Mouse (Mus musculus): ENCODE results near the gene Fam120a.
A peak's percentile ranks its signal among the peaks of the same experiment; 100 is the strongest.

Gene Fam120a

DNA sequence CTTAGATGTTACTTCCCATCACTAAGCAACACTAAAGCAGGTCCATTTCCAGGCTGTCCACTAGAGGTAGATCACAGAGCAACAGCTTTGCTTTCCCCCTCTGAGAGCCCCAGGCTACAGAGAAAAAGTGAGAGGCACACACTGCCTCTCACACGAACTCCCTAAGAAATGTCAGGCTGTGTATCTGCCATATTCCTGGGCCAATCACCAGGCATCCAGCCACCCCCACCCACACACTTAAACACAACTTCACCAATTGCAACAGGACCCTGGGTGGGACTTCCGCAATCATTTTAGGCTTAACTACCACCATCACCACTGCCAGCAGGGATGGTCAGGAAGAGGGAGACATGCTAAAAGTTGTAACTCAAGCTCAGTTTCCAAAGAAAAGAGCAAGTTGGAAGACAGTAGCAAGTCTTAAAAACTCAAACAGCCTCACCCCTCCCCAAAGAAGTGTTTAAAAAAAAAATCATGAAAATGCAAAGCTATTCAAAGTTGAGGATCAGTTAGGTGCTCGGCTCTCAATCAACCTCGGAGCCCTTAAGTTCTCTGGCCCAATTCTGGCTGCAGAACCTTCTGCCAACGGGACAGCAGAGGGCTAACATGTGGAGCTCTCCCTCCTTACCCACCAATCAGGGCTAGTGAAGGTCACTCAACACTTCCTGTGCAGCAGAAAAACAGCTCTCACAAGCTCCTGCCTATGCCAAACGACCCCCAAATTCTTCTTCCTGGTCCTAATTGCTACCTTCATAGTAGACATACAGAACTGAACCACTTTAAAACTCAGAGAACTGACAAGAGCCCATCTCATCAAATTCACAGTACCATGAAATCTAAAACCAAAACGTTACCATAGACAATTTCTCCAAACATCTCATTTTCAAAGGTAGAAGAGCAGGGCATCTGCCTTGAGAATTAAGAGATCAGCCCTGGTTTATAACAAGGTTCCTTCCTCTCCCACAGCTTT, 2.0 kb downstream of the Fam120a start:
- DNase-seq (ENCODE audit: low spot score), result peak; percentile 46

DNA sequence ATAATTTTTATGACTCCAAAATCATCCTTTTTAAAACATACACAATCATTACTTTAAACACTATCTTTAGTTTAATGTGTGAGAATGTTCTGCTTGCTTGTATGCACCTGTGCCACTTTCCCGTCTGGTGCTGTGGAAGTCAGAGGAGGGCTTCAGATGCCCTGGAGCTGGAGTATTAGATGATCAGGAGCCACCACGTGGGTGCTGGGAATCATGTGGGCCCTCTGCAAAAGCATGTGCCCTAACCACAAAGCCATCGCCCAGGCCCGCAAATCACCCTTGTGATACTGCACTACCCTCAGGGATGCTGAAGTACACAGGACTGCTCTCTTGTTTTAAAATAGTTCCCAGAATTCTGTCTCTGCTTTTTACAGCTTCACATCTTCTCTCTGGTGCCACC, 3.0 kb downstream of the Fam120a start:
- DNase-seq (ENCODE audit: low spot score), result no peak

GRCm38 (mm10) chr13:48963111-48963510, 4.7 kb downstream of the Fam120a start:
- no peak for DNase-seq (ENCODE audit: low spot score)

GRCm38 (mm10) chr13:48962519-48962918, 5.3 kb downstream of the Fam120a start:
- DNase-seq (ENCODE audit: low spot score), result no peak

- DNase-seq (ENCODE audit: low spot score), result no peak
Measured at GRCm38 (mm10) chr13:48958608-48959007, 9.2 kb downstream of the Fam120a start.

GRCm38 (mm10) chr13:48954825-48955224, 13.0 kb downstream of the Fam120a start:
- no peak for DNase-seq (ENCODE audit: low spot score)

GRCm38 (mm10) chr13:48950600-48951241, 17.1 kb downstream of the Fam120a start:
- no peak for DNase-seq (ENCODE audit: low spot score)

GRCm38 (mm10) chr13:48948951-48949350, 18.9 kb downstream of the Fam120a start:
- DNase-seq (ENCODE audit: low spot score), result no peak

- DNase-seq (ENCODE audit: low spot score), result no peak
Measured at GRCm38 (mm10) chr13:48944571-48944970, 23.2 kb downstream of the Fam120a start.

GRCm38 (mm10) chr13:48942471-48942870, 25.3 kb downstream of the Fam120a start:
- DNase-seq (ENCODE audit: low spot score), result no peak

DNA sequence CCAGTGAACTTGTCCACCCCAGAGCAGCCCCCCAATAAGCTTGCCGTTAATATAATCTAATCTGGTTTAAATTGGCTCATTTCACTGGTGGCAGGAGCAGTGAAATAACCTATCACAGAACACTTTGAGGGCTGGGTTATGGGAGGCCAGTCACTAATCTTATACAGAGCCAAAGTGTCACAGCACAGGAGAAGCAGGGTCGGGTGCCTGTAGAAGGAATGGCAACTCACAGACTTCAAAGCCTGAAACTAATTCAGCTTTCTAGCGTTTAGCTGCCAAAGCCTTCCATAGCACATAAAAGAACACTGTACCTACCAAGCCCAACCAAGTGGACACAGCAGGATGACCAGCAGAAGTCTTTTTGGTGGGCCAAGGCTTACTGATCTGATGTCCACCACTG, 26.0 kb downstream of the Fam120a start:
- DNase-seq (ENCODE audit: low spot score), result no peak

DNA sequence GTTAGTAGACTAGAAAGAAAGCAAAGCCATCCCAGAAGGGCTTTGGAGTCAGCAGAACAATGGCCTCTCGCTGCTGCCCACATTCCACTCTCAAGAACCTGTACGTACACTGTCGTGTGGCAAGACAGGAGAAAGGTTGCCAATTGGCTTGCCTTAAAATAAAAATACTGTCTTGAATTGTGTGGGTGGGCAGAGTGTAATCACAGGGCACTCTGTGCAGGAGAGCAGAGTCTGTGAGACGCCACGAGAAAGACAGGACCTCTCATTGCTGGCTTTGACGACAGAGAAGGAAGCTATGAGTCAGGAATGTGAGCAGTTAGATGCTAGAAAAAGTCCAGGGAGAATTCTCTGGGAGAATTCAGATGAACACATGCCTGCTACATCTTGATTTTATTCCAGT, 33.2 kb downstream of the Fam120a start:
- no peak for DNase-seq (ENCODE audit: low spot score)

- no peak for DNase-seq (ENCODE audit: low spot score)
Measured at GRCm38 (mm10) chr13:48932692-48933091, 35.1 kb downstream of the Fam120a start.

DNA sequence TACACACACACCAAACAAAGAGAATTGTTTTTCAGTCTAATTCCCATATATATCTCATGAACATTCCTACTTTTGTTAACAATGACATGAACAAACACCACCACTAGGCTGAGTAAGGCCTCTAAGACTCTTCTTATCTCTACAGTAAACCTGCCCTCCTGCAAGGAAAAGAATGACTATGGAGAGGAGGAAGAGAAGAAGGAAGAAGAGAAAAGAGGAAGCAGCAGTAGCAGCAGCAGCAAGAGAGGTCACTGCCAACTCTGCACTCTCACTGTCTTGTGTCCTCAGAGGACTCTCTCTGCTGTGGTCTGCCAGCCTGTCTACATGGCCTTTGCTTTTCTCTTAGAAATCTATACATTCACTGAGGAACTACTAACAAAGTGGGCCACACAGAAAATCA, 36.1 kb downstream of the Fam120a start:
- DNase-seq (ENCODE audit: low spot score), result no peak

- DNase-seq (ENCODE audit: low spot score), result no peak
Measured at GRCm38 (mm10) chr13:48931232-48931631, 36.6 kb downstream of the Fam120a start.

DNA sequence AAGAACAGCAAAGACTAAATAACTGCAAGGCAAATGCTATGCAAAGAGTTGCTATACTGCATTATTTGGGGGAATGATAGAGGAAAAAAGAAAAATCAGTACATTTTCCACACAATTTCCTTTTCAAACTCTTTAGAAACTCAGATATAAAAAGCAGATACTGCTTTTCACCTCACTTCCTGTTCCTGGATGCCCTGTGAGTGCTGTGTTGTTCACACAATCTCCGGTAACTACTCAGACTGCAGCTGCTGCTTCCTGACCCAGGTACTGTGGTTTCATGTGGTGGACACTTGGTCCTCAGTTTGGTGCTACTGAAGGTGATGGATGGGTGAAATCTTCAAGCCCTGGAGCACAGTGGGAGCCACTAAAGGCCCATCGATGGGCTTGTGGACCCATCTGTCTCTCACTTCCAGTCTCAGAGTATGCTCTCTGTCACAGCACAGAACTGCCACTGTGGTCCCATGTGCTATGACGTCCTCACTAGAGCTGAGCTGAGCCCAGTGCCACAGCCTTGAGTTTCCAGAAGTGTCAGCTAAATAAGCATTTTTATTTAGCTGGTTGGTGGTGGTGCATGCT, 38.2 kb downstream of the Fam120a start:
- DNase-seq (ENCODE audit: low spot score), result no peak

GRCm38 (mm10) chr13:48927609-48928008, 40.2 kb downstream of the Fam120a start:
- no peak for DNase-seq (ENCODE audit: low spot score)

DNA sequence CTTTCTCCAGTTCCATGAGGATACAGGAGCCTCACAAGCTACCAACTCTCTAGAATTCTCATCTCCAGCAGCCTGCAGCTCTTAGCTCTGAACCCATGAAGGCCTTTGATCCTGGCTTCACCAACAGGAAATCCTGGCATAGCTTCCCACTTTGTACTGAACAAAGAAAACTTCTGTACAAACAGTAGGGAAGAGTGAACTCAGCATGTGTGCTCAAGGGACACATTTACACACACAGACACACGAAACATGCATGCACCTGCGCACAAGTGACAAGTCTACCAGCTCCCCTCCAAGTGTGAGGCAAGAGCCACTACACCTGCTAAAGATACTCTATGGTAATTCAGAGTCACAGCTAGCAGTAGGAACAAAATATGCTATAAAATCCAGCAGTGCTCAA, 45.1 kb downstream of the Fam120a start:
- DNase-seq (ENCODE audit: low spot score), result no peak

DNA sequence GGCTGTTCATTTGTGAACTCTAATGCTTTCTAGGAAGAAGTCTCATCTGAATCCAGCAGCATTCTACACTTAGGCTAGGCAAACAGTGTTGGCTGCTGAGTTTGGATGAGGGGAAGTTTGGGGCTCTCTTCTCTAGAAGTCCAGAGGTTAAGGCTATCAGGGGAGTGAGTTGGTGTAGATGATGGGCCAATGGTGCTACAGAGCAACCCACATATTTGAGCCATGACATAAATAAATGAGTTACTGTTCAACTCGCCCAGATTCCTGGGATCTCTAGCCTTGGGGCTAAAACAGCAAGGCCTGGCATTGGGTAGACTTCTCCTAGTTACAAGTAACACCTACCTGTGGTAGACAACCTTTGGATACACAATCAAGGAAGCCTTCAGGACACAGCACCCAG, 46.6 kb downstream of the Fam120a start:
- DNase-seq (ENCODE audit: low spot score), result no peak

- DNase-seq (ENCODE audit: low spot score), result no peak
Measured at GRCm38 (mm10) chr13:48919756-48920415, 47.9 kb downstream of the Fam120a start.

GRCm38 (mm10) chr13:48917113-48917599, 50.7 kb downstream of the Fam120a start:
- no peak for DNase-seq (ENCODE audit: low spot score)

- DNase-seq (ENCODE audit: low spot score), result no peak
Measured at GRCm38 (mm10) chr13:48913680-48914079, 54.1 kb downstream of the Fam120a start.

All from urinary bladder, postnatal 25 days (tissue).